Mouse (Mus musculus) forebrain, embryonic 14.5 days (tissue): ENCODE data around the gene Tppp2. TPM values are rescaled to one million over a fixed set of nuclear protein-coding genes. Genes with fewer than 3 reads are reported as not detected.

Source experiments
- ATAC-seq: fragments of 200-750 bp; cut with Nextera tagmentation; 2 replicates; pipeline ENCODE4 v1.8.0; 2017; ENCODE audit warnings: mild to moderate bottlenecking, moderate library complexity
- DNase-seq: peaks from one replicate; pipeline ENCODE4 v3.0.0-alpha.2; 2015; ENCODE audit warnings: low spot score
- H3K27ac ChIP-seq: fragments of 300-500 bp; sonication (generic); 2 replicates; pipeline ENCODE4 v1.5.1; 2014; ENCODE audit warnings: low read depth, mild to moderate bottlenecking, control low read depth, low read length, moderate library complexity
- H3K27me3 ChIP-seq: fragments of 300-500 bp; sonication (generic); replicated peaks from 2 replicates; pipeline ENCODE4 v1.6.1; 2014; ENCODE audit warnings: low read length, control low read depth, mixed read lengths; ENCODE audit not compliant: control insufficient read depth, insufficient read depth
- H3K36me3 ChIP-seq: fragments of 300-500 bp; sonication (generic); 2 replicates; pipeline ENCODE4 v1.6.1; 2014; ENCODE audit warnings: low read length, control low read depth; ENCODE audit not compliant: control insufficient read depth, insufficient read depth
- H3K4me1 ChIP-seq: fragments of 300-500 bp; sonication (generic); 2 replicates; pipeline ENCODE4 v1.6.1; 2014; ENCODE audit warnings: antibody characterized with exemption, low read length, control low read depth; ENCODE audit not compliant: control insufficient read depth, insufficient read depth
- H3K4me2 ChIP-seq: fragments of 300-500 bp; sonication (generic); 2 replicates; pipeline ENCODE4 v1.6.1; 2014; ENCODE audit warnings: mild to moderate bottlenecking, control low read depth, low read length
- H3K4me3 ChIP-seq: fragments of 300-500 bp; sonication (generic); 2 replicates; pipeline ENCODE4 v1.5.1; 2014; ENCODE audit warnings: low read depth, low read length, control low read depth
- H3K9ac ChIP-seq: fragments of 300-500 bp; sonication (generic); 2 replicates; pipeline ENCODE4 v1.6.1; 2014; ENCODE audit warnings: mild to moderate bottlenecking, low read length, control low read depth, moderate library complexity
- H3K9me3 ChIP-seq: fragments of 300-500 bp; sonication (generic); replicated peaks from 2 replicates; pipeline ENCODE4 v1.6.1; 2016; ENCODE audit warnings: low read length, control low read depth, mixed read lengths; ENCODE audit not compliant: control insufficient read depth
- WGBS: fragments of 180-500 bp; shearing (Covaris S2); extraction: QIAGEN DNeasy Blood & Tissue Kit; methylation state at CpG from one replicate; pipeline ENCODE4 v1.1.7; 2014; 5-methylcytosine and 5-hydroxymethylcytosine counted together
- polyA plus RNA-seq: library from polyadenylated mRNA; unstranded; fragments of >200 nt; fragmentation: Nextera tagmentation; extraction: Ambion mirVana; gene quantifications from 2 replicates; pipeline ENCODE4 v1.2.1, GENCODE M21; 2014

Gene Tppp2
- polyA plus RNA-seq, 1 experiment from 2014 or later, result not detected

DNA sequence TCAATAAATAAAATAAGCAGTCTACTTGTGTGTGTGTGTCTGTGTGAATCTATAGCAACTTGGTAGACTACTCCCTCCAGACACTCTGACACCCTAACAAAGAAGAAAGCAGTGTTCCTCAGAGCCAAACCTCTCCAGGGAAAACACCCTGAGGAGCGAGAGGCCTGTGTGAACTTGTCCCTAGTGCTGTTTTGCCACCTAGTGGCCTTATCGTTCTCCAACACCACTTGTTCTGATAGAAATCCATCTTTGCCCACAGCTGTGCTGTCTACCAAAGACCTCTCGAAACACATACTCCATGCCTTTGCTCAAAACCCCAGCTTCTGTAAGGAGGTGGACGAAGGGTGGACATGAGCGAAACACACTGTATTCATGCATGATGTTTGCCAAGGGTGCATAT is 12.6 kb downstream of the Tppp2 start:
- WGBS, result 33% methylated on average over 5 of the region's 5 CpGs
- no peaks in the 10 kb centered on the region for H3K4me1 ChIP-seq

DNA sequence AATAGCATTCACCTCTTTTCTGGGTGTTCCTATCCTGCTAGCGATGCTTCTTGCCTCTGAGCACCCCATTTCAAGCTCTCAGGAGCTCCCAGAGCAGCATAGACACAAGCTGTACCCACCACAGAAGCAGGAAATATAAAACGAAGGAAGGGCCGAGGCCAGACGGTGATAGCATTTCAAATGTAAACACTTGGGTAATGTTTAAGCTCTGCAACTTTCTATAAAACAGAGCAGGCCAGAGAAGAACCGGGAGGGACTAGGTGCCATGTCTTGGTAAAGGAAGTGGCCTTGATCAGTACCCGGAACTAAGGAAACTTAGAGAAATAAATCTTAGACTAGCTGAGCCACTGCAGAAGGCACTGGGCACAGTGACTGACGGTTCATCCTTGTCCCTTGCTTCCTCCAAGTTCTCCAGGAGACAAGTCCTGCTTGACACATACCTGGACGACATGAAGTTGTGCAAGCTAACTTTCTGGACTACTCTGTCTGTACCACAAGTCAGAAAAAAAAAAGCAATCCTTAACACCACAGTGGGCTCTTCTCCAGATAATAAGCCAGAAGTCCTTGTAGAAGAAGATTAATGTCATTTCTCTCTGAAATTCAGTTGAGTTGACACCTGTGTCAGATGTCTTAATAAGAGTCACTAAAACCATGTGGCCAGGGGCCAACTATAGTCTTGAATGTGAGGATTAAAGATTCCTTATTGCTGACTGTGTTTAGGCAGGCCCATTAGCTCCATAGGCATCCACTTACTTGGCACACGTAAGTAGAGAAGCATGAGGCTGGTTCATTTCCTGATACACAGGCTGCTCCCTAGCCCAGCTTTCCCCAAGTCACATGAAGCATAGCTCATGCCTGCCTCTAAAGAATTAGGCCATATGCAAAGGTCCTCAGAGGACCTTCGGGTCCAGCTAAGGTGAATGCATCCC is 14.1 kb downstream of the Tppp2 start:
- Histone ChIP-seq H3K27me3 (no peaks in the 10 kb centered on the region), H3K4me2 (no peak overlapping the region), H3K36me3 (no peaks in the 10 kb centered on the region), H3K4me1 (no peaks in the 10 kb centered on the region), H3K4me3 (no peak overlapping the region), H3K9ac (no peak overlapping the region), H3K27ac (no peak overlapping the region), H3K9me3 (no peaks in the 10 kb centered on the region)
- DNase-seq (no peak), ATAC-seq (no peak)
- 84% methylated on average over 10 of the region's 10 CpGs for WGBS

More for the DNA sequence above, 12.6 kb downstream of the Tppp2 start:
- no peak overlapping the region for H3K4me2 ChIP-seq
- peak; percentile 89 for DNase-seq
- H3K9me3 ChIP-seq, result no peaks in the 10 kb centered on the region
- H3K9ac ChIP-seq, result no peak overlapping the region; the same call in 1 of the 2 replicates
- no peak overlapping the region for H3K27ac ChIP-seq
- no peaks in the 10 kb centered on the region for H3K36me3 ChIP-seq
- H3K4me3 ChIP-seq, result no peak overlapping the region
- H3K27me3 ChIP-seq, result no peaks in the 10 kb centered on the region
- peak; percentile 93 for ATAC-seq

DNA sequence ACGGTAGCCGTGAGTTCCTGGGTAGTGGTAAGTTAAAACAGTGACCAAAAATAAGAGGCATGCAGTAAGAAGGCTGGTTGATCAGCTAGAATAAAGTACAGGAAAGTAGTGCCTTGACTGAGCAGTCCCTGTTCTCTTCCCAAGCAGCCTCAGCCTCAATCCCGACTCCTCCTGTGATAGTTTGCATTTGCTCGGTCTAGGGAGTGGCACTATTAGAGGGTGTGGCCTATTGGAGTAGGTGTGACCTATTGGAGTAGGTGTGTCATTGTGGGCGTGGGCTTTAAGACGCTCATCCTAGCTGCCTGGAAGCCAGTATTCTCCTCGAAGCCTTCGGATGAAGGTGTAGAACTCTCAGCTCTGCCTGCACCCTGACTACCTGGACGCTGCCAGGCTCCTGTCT is 20.8 kb downstream of the Tppp2 start:
- H3K27me3 ChIP-seq, result no peaks in the 10 kb centered on the region
- ATAC-seq (no peak), DNase-seq (no peak)
- no peaks in the 10 kb centered on the region for H3K36me3 ChIP-seq
- no peaks in the 10 kb centered on the region for H3K9me3 ChIP-seq
- H3K4me3 ChIP-seq, result no peak overlapping the region
- WGBS, result 85% methylated on average over 9 of the region's 9 CpGs
- H3K27ac ChIP-seq, result no peak overlapping the region
- H3K4me2 ChIP-seq, result no peak overlapping the region
- no peaks in the 10 kb centered on the region for H3K4me1 ChIP-seq
- no peak overlapping the region for H3K9ac ChIP-seq

DNA sequence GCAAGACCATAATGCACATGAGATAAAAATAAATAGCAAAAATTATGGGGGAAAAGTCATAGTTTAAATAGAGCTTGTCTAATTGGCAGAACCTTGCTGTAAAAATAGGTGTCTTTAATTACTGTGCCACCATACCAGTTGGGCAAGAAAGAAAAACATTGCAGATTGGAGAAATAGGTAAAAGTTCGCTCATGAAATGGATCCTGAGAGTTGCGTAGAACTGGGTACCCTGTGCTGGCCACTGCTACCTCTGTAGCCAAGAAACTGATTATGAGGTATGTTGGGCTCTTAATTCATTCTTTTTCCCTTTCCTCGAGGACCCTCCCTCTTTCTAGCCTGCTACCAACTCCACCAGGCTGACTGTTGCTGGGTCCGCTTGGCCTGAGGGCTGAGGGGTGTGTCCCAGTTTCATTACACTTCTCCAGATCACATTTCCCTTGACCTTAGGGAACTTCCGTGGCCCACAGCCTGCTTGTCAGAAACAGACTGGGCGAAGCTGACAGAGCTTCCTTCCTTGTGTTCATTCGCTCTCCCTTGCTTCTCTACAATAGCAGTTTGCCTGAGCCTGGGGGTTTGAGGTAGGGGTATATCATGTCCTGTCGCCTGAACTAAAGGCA is 22.8 kb downstream of the Tppp2 start:
- H3K36me3 ChIP-seq, result no peaks in the 10 kb centered on the region
- no peak for ATAC-seq
- no peak overlapping the region for H3K27ac ChIP-seq
- H3K9me3 ChIP-seq, result no peaks in the 10 kb centered on the region
- WGBS, result 40% methylated on average over 8 of the region's 8 CpGs
- no peak for DNase-seq
- no peak overlapping the region for H3K9ac ChIP-seq
- H3K27me3 ChIP-seq, result no peaks in the 10 kb centered on the region
- no peak overlapping the region for H3K4me3 ChIP-seq
- H3K4me1 ChIP-seq, result no peaks in the 10 kb centered on the region
- H3K4me2 ChIP-seq, result no peak overlapping the region

DNA sequence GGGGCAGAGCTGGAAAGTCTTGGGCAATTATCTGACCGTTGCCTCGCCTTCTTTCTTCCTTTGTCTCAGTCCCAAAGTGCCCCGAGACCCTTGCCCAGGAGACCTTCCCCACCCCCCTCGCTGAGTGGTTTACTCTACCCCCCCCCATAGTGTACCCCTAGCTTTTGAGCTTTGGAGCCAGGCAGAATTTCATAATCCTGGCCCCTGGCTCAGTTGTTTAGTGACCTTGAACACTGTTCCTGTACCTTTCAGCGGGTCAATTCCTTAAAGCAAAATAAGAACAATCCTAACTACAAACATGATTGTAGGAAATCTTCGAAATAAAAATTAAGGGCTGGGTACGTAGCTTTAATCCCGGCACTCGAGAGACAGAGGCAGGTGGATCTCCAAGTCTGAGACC is 23.4 kb downstream of the Tppp2 start:
- H3K27me3 ChIP-seq, result no peaks in the 10 kb centered on the region
- H3K4me3 ChIP-seq, result no peak overlapping the region
- no peak overlapping the region for H3K27ac ChIP-seq
- H3K4me2 ChIP-seq, result no peak overlapping the region
- DNase-seq, result no peak
- H3K9me3 ChIP-seq, result no peaks in the 10 kb centered on the region
- no peak overlapping the region for H3K9ac ChIP-seq
- no peaks in the 10 kb centered on the region for H3K36me3 ChIP-seq
- WGBS, result 50% methylated on average over 9 of the region's 9 CpGs
- H3K4me1 ChIP-seq, result no peaks in the 10 kb centered on the region
- no peak for ATAC-seq

DNA sequence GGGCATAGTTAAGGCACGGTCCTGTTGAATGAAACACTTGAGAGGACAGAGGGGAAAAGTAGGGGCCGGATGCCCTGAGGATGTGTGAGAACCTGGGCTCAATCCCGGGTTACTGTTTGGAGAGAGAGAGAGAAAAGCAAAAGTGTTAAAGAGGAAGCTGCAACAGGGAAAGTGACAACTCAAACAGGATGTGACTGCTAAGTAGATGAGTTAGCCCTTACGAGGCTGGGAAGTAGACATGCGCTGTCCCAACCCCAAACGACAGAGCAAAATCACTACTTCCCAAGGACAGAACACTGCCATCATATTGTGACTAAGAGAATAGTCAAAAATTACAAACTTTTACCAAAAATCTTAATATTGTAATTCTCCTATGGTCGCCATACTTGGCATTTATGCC is 24.0 kb downstream of the Tppp2 start:
- DNase-seq (no peak), ATAC-seq (no peak)
- no peak overlapping the region for H3K4me3 ChIP-seq
- 78% methylated on average over 7 of the region's 7 CpGs for WGBS
- no peak overlapping the region for H3K27ac ChIP-seq
- H3K9me3 ChIP-seq, result no peaks in the 10 kb centered on the region
- no peaks in the 10 kb centered on the region for H3K36me3 ChIP-seq
- no peaks in the 10 kb centered on the region for H3K27me3 ChIP-seq
- H3K4me1 ChIP-seq, result no peaks in the 10 kb centered on the region
- no peak overlapping the region for H3K9ac ChIP-seq
- H3K4me2 ChIP-seq, result no peak overlapping the region

DNA sequence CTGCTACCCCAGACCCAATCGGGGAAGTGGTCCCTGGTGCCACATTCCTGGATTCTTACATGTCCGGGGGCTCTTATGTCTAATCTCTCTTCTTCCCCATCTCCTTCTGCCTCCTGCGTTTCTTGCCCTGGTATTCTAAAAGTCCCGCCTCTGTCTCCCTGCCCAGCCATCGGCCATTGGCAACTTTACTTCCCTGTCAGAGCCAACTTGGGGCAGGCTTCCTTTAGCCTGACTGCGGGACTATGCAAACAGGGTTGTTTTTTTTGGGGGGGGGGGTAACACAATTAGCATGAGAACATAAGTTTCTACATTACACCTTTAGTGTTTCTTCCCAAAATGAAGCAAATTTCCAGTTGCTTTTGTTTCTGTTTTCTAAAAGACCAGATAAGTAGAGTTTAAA is 25.1 kb downstream of the Tppp2 start:
- ATAC-seq (no peak), DNase-seq (no peak)
- Histone ChIP-seq H3K36me3 (no peaks in the 10 kb centered on the region), H3K9ac (no peak overlapping the region), H3K4me1 (no peaks in the 10 kb centered on the region), H3K4me3 (no peak overlapping the region), H3K4me2 (no peak overlapping the region), H3K9me3 (no peaks in the 10 kb centered on the region), H3K27ac (no peak overlapping the region), H3K27me3 (no peaks in the 10 kb centered on the region)
- WGBS, result 85% methylated on average over 6 of the region's 6 CpGs

DNA sequence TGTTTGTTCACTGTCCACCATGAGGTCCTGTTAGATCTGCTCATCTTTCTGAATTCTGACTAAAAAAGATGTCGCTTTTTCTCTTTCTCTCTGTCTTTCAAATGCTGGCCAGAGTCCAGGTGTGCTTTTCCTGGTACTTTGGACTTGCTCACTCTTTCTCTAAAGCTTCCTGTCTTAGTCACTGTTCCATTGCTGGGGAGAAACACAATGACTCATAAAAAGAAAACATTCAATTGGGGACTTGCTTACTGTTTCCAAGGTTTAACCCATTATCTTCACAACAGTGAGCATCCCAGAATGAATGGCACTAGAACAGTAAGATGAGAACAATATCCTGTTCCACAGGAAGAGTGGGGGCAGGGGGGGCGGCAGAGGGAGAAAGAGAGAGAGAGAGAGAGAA is 42.1 kb downstream of the Tppp2 start:
- ATAC-seq (no peak), DNase-seq (no peak)
- H3K27ac ChIP-seq, result no peak overlapping the region
- no peaks in the 10 kb centered on the region for H3K27me3 ChIP-seq
- WGBS, result 89% methylated on average over 2 of the region's 2 CpGs
- H3K9me3 ChIP-seq, result no peaks in the 10 kb centered on the region
- no peaks in the 10 kb centered on the region for H3K36me3 ChIP-seq
- H3K4me2 ChIP-seq, result no peak overlapping the region
- H3K9ac ChIP-seq, result no peak overlapping the region
- H3K4me3 ChIP-seq, result no peak overlapping the region
- no peaks in the 10 kb centered on the region for H3K4me1 ChIP-seq

DNA sequence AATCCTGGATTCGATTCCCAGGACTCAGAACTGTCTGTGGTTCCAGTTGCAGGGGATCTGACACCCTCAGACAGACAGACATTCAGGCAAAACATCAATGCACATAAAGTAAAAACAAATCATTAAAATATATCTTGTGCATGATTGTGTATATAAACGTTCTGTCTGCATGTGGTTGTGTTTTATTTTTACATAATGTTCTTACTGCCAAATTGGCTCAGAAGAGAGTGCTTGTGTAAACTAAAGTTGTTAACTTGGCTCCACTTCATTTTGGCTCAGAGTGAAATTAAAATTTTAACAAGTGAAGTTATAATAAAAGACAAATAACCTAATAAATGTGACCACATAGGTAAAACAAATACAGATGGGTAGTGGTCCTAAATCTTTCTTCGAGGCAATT is 49.2 kb downstream of the Tppp2 start:
- no peak for ATAC-seq
- Histone ChIP-seq H3K36me3 (no peaks in the 10 kb centered on the region), H3K9ac (no peak overlapping the region), H3K4me1 (no peaks in the 10 kb centered on the region), H3K4me3 (no peak overlapping the region), H3K9me3 (no peaks in the 10 kb centered on the region), H3K27me3 (no peaks in the 10 kb centered on the region), H3K4me2 (no peak overlapping the region), H3K27ac (no peak overlapping the region)
- DNase-seq, result peak; percentile 24
- 81% methylated on average over 3 of the region's 3 CpGs for WGBS
